Mouse (Mus musculus): ENCODE results near the gene Tekt3. TPM values are rescaled to one million over a fixed set of nuclear protein-coding genes. Genes with fewer than 3 reads are reported as not detected.

The Tekt3 gene
- total and polyA plus RNA-seq, 3 experiments: not detected

GRCm38 (mm10) chr11:63029148-63029714 lies 32.2 kb upstream of the Tekt3 start:
- no peaks in the 10 kb centered on the region for H3K4me1 ChIP-seq (ENCODE audit: control insufficient read depth in 1 of 2, insufficient read depth in 2 of 2, low read length in 2 of 2)
- H3K9ac ChIP-seq (ENCODE audit: control insufficient read depth, low read depth, low read length, poor library complexity, severe bottlenecking): no peak overlapping the region
- H3K27me3 ChIP-seq (ENCODE audit: control insufficient read depth in 1 of 2, insufficient read depth in 2 of 2, low read length in 2 of 2): no peaks in the 10 kb centered on the region
- TF ChIP-seq MAX (IDR thresholded peaks at IDR 0.05; ENCODE audit: low read length) (no peak), MYB (IDR thresholded peaks at IDR 0.05; ENCODE audit: low read depth, low read length) (no peak), ZNF384 (IDR thresholded peaks at IDR 0.05; ENCODE audit: low read depth, low read length) (no peak)
- no peaks in the 10 kb centered on the region for H3K79me2 ChIP-seq (ENCODE audit: control insufficient read depth, insufficient read depth, low read length, poor library complexity)
- no peak for DNase-seq (ENCODE audit: low read depth, low spot score)
- no peaks in the 10 kb centered on the region for H3K36me3 ChIP-seq (ENCODE audit: control insufficient read depth in 1 of 2, insufficient read depth in 2 of 2, low read length in 2 of 2)
- no peaks in the 10 kb centered on the region for H3K9me3 ChIP-seq (replicated peaks; ENCODE audit: insufficient read depth, low read length)
- no peak overlapping the region for H3K4me3 ChIP-seq (ENCODE audit: control insufficient read depth in 1 of 2, insufficient read depth in 1 of 2, low read depth in 2 of 2, low read length in 2 of 2)
- H3K27ac ChIP-seq (ENCODE audit: control insufficient read depth, low read depth, low read length): no peak overlapping the region

GRCm38 (mm10) chr11:63029721-63030120 lies 31.7 kb upstream of the Tekt3 start:
- no peak overlapping the region for H3K4me3 ChIP-seq (ENCODE audit: control insufficient read depth in 1 of 2, insufficient read depth in 1 of 2, low read depth in 2 of 2, low read length in 2 of 2)
- H3K9me3 ChIP-seq (replicated peaks; ENCODE audit: insufficient read depth, low read length): no peaks in the 10 kb centered on the region
- no peak for DNase-seq (ENCODE audit: low read depth, low spot score)
- no peak overlapping the region for H3K27ac ChIP-seq (ENCODE audit: control insufficient read depth, low read depth, low read length)
- no peaks in the 10 kb centered on the region for H3K27me3 ChIP-seq (ENCODE audit: control insufficient read depth in 1 of 2, insufficient read depth in 2 of 2, low read length in 2 of 2)
- H3K79me2 ChIP-seq (ENCODE audit: control insufficient read depth, insufficient read depth, low read length, poor library complexity): no peaks in the 10 kb centered on the region
- no peaks in the 10 kb centered on the region for H3K4me1 ChIP-seq (ENCODE audit: control insufficient read depth in 1 of 2, insufficient read depth in 2 of 2, low read length in 2 of 2)
- H3K9ac ChIP-seq (ENCODE audit: control insufficient read depth, low read depth, low read length, poor library complexity, severe bottlenecking): no peak overlapping the region
- H3K36me3 ChIP-seq (ENCODE audit: control insufficient read depth in 1 of 2, insufficient read depth in 2 of 2, low read length in 2 of 2): no peaks in the 10 kb centered on the region
- no peak for TF ChIP-seq MAFK (IDR thresholded peaks at IDR 0.05; ENCODE audit: borderline replicate concordance, low read depth, low read length)
- no peak for TF ChIP-seq GABPA (IDR thresholded peaks at IDR 0.05; ENCODE audit: low read depth, low read length)
- no peak for TF ChIP-seq ZNF384 (IDR thresholded peaks at IDR 0.05; ENCODE audit: low read depth, low read length)
- no peak for TF ChIP-seq MYB (IDR thresholded peaks at IDR 0.05; ENCODE audit: low read depth, low read length)
- TF ChIP-seq NELFE (IDR thresholded peaks at IDR 0.05; ENCODE audit: low read depth, low read length): no peak
- TF ChIP-seq BHLHE40 (IDR thresholded peaks at IDR 0.05; ENCODE audit: borderline replicate concordance, low read depth, low read length): no peak
- TF ChIP-seq SIN3A (IDR thresholded peaks at IDR 0.05; ENCODE audit: low read length): no peak
- no peak for TF ChIP-seq CHD1 (IDR thresholded peaks at IDR 0.05; ENCODE audit: low read depth, low read length)
- no peak for TF ChIP-seq MAX (IDR thresholded peaks at IDR 0.05; ENCODE audit: low read length)
- TF ChIP-seq POLR2AphosphoS5 (IDR thresholded peaks at IDR 0.05; ENCODE audit: borderline replicate concordance, low read depth, low read length): no peak
- no peak for TF ChIP-seq USF1 (IDR thresholded peaks at IDR 0.05; ENCODE audit: low read depth, low read length)
- TF ChIP-seq ZC3H11A (IDR thresholded peaks at IDR 0.05; ENCODE audit: low read depth, low read length): no peak
- no peak for TF ChIP-seq TCF12 (IDR thresholded peaks at IDR 0.05; ENCODE audit: low read depth, low read length)
- TF ChIP-seq POLR2AphosphoS2 (IDR thresholded peaks at IDR 0.05; ENCODE audit: low read length): no peak
- TF ChIP-seq ETS1 (IDR thresholded peaks at IDR 0.05; ENCODE audit: low read depth, low read length): no peak
- TF ChIP-seq MEF2A (IDR thresholded peaks at IDR 0.05; ENCODE audit: extremely low read depth, insufficient replicate concordance, low read depth, low read length, poor library complexity, severe bottlenecking): no peak
- no peak for TF ChIP-seq CHD2 (IDR thresholded peaks at IDR 0.05; ENCODE audit: low read length)
- no peak for TF ChIP-seq ZMIZ1 (IDR thresholded peaks at IDR 0.05; ENCODE audit: low read depth, low read length)
- TF ChIP-seq MAZ (IDR thresholded peaks at IDR 0.05; ENCODE audit: low read depth, low read length): no peak
- TF ChIP-seq JUND (IDR thresholded peaks at IDR 0.05; ENCODE audit: low read depth, low read length): no peak

Measured in MEL (cell line).